Mouse (Mus musculus) lung, postnatal 4 days (tissue): ENCODE measurements around the gene Cytip.

Experiments
- DNase-seq, 2 experiments: peaks; one replicate each; pipeline ENCODE4 v3.0.0; 2021

Gene Cytip

GRCm38 (mm10) chr2:58094818-58095217, 100.5 kb downstream of the Cytip start:
- DNase-seq, result no peak

- DNase-seq, result no peak
Observed at GRCm38 (mm10) chr2:58086420-58086819, 108.9 kb downstream of the Cytip start.

GRCm38 (mm10) chr2:58079849-58080248, 115.5 kb downstream of the Cytip start:
- no peak for DNase-seq
